Mouse (Mus musculus) ovary, postnatal 36 days (tissue): ENCODE results near the gene Lcn8.
"Not testable (repeated sequence)": the region's sequence is repeated elsewhere in the genome, so short reads cannot be mapped to it uniquely, and the experiment has no call there.

Experiments
- DNase-seq: peaks from one replicate; pipeline ENCODE4 v3.0.0; 2022; ENCODE audit warnings: low spot score, mixed read lengths

Gene Lcn8

DNA sequence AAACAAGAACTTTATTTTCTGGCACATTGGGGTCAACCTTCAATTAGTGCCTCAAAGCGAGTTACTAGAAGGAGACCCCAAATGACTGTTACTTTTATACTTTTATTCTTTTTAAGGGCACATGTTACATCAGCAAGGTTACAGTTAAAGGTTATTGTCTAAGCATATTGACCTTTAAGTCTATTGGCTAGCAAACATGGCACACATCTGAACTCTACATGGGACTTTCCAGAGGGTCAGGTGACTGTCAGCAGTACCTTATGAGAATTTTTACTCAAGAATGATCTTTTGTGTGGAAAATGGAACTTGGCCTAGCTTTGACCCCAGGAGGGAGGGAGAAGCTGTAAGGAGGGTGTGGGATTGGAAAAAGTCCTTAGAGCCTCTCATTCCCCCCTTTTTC, 13.6 kb downstream of the Lcn8 start:
- no peak for DNase-seq

DNA sequence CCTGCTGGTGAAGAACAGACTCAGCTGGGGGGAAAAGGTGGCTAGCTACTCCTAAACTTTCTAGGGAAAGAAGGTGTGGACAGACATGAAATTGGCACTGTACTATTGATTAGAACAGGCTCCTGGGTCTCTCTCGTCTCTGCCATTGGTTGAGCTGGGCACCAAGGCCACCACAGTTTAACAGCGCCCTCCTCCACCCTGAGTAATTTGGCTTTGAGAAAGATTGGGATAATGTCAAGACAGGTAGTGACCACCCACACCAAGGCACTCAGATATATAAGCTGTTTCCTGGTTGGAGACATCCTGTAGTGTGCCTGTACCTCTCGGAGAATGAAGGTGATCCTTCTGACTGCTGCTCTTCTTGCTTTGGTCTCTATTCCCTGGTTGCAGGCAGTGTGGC, 23.6 kb downstream of the Lcn8 start, which contains the start of gene Lcn6:
TSS of gene Lcn6 (plus strand) at position 301 of the 400 bp plus-strand sequence.
- DNase-seq: no peak

DNA sequence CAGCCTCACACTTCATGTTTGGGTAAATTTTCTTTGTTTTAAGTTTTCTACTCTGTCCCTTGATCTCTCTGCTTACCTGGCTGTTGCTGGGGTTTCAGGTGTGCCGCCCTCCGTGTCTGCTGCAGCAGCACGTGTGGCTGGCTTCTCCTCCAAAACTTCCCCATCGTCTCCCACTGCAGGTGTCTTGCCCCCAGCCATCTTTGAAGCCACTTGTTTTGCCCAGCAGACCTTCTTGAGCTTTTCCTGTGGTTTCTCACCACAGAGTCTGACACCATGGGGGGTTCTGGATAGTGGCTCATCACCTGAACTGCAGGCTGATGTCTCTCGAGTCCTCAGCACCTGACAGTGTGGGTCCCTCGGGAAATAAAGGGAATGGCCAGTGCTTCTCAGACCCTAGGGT, 26.6 kb downstream of the Lcn8 start:
- no peak for DNase-seq

DNA sequence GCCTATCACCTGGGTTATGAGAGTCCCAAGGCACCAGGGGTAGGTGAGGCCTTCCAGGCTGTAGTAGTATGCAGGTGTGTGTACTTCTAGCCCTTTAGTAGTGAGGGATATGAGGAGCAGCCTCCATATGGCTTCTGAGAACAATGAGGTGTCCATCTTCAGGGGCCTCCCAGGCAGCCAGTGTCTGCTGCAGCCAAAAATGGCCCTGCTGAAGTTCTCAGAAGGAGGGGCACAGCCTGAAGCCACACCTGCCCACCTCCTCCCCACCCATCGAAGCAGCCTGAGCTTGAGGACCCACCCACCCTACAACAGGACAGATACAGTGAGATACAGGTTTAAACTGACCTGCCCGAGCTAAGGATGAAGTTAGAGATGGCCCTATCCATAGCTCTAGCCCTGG, 29.5 kb downstream of the Lcn8 start, which contains the start of gene Lcn10:
TSS of gene Lcn10 (plus strand) at position 301 of the 400 bp plus-strand sequence.
- no peak for DNase-seq

DNA sequence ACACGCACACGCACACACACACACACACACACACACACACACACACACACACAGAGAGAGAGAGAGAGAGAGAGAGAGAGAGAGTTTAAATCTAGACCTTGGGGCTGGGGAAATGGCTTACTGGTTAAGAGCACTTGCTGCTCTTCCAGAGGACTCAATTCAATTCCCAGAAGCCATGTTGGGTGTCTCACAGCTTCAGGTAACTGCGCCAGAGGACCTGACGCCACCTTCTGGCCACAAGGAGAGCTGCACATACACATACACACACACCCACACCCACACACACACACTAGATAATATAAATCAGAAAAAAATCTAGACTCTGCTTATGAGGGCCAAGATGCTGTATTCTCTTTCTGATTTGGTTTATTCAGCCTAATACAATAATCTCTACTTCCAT, 34.0 kb downstream of the Lcn8 start:
- DNase-seq: no peak

DNA sequence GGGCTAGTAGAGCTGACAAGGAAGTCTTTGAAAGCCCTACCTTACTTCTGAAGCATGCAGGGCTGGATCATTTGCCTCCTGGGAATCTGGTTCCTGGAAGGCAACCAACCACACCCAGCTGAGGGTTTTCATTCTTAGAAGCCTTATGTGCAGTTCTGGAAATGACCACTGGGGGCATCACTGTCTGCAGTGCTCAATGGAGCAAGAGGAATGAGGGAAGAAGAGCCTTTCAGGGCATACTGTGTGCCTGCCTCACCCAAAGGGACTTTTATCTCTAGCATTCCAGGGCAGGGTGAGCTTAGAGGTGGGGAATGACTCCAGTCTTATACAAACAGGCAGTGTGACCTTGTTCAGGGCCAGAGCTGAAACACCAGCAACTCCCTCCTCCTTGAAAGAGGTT, 41.7 kb downstream of the Lcn8 start:
- peak; percentile 50 for DNase-seq

DNA sequence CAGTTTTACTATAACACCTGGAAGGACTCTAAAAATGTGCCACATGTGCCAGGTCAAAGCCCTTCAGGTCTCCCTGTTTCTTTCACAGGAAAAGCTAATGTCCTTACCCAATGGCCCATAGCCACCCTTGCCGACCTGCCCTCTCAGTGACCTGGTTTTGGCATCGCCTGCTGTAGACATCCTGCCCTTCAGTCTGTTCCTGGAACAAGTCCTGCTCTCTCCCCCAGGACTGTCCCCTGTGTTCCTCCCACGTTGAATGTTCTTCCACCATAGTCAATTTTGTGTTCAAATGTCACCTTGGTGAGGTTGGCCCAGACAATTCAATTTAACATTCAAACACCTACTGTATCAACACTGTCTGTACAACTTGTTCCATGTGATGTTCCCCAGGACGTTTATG, 44.0 kb downstream of the Lcn8 start:
- no peak for DNase-seq

DNA sequence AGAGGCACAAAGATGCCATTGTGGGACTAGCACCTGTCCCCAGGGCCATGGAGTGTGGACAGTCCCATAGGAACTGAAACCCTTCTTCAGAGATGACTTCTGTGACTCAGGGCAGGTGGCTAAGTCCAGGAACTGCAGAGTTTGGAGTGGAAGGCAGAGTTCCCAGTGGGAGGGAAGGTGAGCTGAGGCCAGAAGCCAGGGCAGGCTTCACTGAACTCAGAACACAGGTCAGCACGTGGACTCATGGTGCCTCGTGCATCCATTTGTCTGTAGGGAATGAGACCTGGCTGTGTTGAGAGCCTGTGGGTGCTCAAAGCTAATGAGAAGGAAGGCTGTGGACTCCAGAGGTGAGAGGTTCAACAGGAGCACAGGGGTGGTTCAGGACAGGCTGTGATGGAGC, 45.8 kb downstream of the Lcn8 start:
- DNase-seq: no peak

DNA sequence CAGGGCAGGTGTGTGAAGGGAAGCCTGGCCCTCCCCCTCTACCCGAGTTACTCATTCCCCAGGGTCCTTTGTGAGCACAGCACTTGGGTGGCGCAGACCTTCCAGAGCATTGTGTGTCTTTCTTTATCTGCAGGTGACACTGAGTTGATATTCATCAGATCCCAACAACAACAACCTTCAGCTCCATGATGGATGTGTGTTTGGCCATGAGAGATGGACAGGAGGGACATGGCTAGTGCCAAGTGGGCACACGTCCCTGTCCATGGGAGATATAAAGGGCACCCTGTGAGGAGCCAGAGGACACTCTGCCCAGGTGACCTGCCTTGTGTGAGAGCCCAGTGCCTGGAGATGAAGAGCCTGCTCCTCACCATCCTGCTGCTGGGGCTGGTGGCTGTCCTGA, 46.8 kb downstream of the Lcn8 start, which contains the start of gene Obp2a:
TSS of gene Obp2a (plus strand) at position 301 of the 400 bp plus-strand sequence.
- not testable (repeated sequence) for DNase-seq

DNA sequence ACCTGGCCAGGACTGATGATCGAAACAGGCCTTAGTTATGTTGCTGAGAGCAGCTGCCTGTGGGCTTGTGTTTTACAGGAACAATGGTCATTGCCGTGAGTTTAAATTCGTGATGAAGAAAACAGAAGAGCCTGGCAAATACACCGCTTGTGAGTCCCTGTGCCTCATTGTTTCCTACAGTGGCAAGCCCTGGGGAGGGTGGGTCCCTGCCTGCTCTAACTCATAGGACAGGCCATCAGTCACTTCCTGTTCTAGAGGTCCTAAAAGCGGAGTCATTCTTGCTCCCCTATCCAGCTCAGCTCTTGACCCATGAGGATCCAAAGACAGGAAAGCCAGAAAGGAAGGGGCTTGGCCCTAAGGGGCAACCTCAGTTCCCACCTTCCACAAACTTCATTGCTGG, 48.1 kb downstream of the Lcn8 start:
- no peak for DNase-seq

DNA sequence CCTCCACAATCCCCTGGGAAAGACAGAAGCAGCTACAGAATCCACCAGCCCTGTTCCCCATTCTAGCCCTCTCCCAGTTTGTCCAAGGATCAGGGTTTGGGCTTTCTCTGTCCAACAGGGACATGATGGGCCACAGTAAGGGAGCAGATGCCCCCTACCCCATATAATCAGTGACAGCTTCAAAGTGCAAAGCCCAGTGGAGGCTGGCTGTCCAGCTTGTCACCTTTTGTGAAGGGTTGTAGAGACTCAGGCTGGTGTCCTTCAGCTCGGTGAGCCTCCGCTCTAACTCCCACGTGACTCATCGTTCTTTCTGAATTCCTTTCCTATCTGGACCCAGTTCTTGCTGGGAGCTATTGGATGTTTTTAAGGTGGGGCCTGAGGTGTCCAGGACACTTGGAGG, 50.8 kb downstream of the Lcn8 start:
- no peak for DNase-seq
